Mouse (Mus musculus) thymus, adult 2 months (tissue): Measurements from ENCODE around the gene Ptprg.

Source experiments
- CTCF ChIP-seq: fragments of 200-500 bp; IDR thresholded peaks from 2 replicates; pipeline ENCODE4 v1.5.1; 2012; ENCODE audit warnings: mild to moderate bottlenecking, control low read depth, low read length, moderate library complexity, borderline replicate concordance; ENCODE audit not compliant: control insufficient read depth, poor library complexity, insufficient read depth; ENCODE audit errors: extremely low read depth
- POLR2A ChIP-seq: fragments of 200-500 bp; IDR thresholded peaks from 2 replicates; pipeline ENCODE4 v1.6.1; 2012; ENCODE audit warnings: mild to moderate bottlenecking, low read length, control low read depth, moderate library complexity; ENCODE audit not compliant: control insufficient read depth, poor library complexity, insufficient read depth; ENCODE audit errors: extremely low read depth

DNA sequence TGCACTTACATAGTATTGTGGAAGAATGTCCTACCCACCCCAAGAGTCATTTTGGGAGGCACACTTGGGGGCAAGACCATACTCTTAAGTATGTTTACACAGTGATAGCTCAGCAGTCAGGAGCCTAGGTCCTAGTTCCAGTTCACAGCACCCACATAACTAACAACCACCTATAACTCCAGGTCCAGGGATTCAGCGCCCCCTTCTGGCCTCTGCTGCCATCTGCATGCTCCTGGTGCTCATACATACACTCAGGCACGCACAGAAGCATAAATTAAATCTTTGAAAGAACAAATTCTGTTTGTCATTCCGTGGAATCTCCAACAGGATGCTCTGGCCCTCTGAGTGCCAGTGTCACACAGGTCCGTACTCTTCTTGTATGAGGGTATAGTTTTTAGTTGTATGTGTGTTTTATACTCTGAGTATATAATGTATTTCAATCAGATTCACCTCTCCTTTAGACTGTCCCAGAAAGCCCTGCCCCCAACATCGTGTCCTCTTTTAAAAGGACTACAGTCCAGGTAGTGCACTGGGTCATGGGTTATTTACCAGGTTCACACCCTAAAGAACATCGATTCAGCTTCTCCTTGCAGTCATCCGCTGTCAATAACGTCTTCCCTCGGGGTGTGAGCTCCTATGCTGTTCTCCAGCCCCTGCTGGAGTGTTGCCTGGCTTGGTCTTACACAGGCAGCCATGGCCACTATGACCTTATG lies 157.2 kb downstream of the Ptprg start:
- TF ChIP-seq CTCF (no peak), POLR2A (no peak)
